Mouse (Mus musculus) layer of hippocampus, adult 8-10 months (tissue): ENCODE measurements at regions not wholly inside any gene's neighbourhood (a gene's known extent, or its start where the extent isn't known, plus 50 kb on each side); places are given as distances from the start of the nearest gene placed in this dataset.

Experiments
- DNase-seq, 2 experiments: peaks; one replicate each; pipeline ENCODE4 v3.0.0; 2022; ENCODE audit warnings: low spot score in 2 of 2

- no peak for DNase-seq
These were observed 1154.5 kb upstream of the Lrrtm3 start for GRCm38 (mm10) chr10:65244527-65244926.

GRCm38 (mm10) chr10:65224130-65224529, 1134.1 kb upstream of the Lrrtm3 start:
- no peak for DNase-seq

GRCm38 (mm10) chr10:65221181-65221580, 1131.1 kb upstream of the Lrrtm3 start:
- DNase-seq = no peak

GRCm38 (mm10) chr10:65219251-65219650, 1129.2 kb upstream of the Lrrtm3 start:
- peak in 1 of 2 experiments; percentile 17 for DNase-seq

- no peak for DNase-seq
These were observed 1126.1 kb upstream of the Lrrtm3 start for GRCm38 (mm10) chr10:65216226-65216625.

- DNase-seq = no peak
These were observed 1125.1 kb upstream of the Lrrtm3 start for GRCm38 (mm10) chr10:65215206-65215605.

- no peak for DNase-seq
These were observed 1093.6 kb upstream of the Lrrtm3 start for GRCm38 (mm10) chr10:65183659-65184058.

- DNase-seq = no peak
These were observed 1092.5 kb upstream of the Lrrtm3 start for GRCm38 (mm10) chr10:65182597-65182996.

GRCm38 (mm10) chr10:65179101-65179500, 1089.0 kb upstream of the Lrrtm3 start:
- peak; percentile 5 to 9 for DNase-seq

- no peak for DNase-seq
These were observed 1064.1 kb upstream of the Lrrtm3 start for GRCm38 (mm10) chr10:65154131-65154530.

GRCm38 (mm10) chr10:65124940-65125610, 1035.0 kb upstream of the Lrrtm3 start:
- DNase-seq = no peak

GRCm38 (mm10) chr10:65118212-65118611, 1028.1 kb upstream of the Lrrtm3 start:
- no peak for DNase-seq

- no peak for DNase-seq
These were observed 1024.5 kb upstream of the Lrrtm3 start for GRCm38 (mm10) chr10:65114586-65114985.

- DNase-seq = no peak
These were observed 1020.7 kb upstream of the Lrrtm3 start for GRCm38 (mm10) chr10:65110729-65111128.

GRCm38 (mm10) chr10:65107413-65107812, 1017.3 kb upstream of the Lrrtm3 start:
- DNase-seq = no peak

- DNase-seq = no peak
These were observed 994.4 kb upstream of the Lrrtm3 start for GRCm38 (mm10) chr10:65084446-65084845.

- DNase-seq = no peak
These were observed 991.6 kb upstream of the Lrrtm3 start for GRCm38 (mm10) chr10:65081638-65082037.

- DNase-seq = no peak
These were observed 968.0 kb upstream of the Lrrtm3 start for GRCm38 (mm10) chr10:65058086-65058485.
